Mouse (Mus musculus) c-Kit-positive CD71-negative TER-119-negative erythroid progenitor cells, embryonic 14.5 days (primary cell): ENCODE measurements around the gene Ctdspl2.

Experiments
- DNase-seq: peaks from one replicate; pipeline ENCODE4 v3.0.0-alpha.2; 2013; ENCODE audit warnings: low read depth

Gene Ctdspl2

GRCm38 (mm10) chr2:122059365-122060115 lies 103.7 kb downstream of the Ctdspl2 start:
- no peak for DNase-seq
